Mouse (Mus musculus) Muller cell, postnatal 12 days (primary cell): ENCODE measurements around the gene Gm3453.
"Not testable (repeated sequence)": the region's sequence is repeated elsewhere in the genome, so short reads cannot be mapped to it uniquely, and the experiment has no call there.

Source experiments
- DNase-seq: peaks from one replicate; pipeline ENCODE4 v3.0.0-alpha.2; 2015; ENCODE audit errors: inconsistent ontology term

Gene Gm3453

DNA sequence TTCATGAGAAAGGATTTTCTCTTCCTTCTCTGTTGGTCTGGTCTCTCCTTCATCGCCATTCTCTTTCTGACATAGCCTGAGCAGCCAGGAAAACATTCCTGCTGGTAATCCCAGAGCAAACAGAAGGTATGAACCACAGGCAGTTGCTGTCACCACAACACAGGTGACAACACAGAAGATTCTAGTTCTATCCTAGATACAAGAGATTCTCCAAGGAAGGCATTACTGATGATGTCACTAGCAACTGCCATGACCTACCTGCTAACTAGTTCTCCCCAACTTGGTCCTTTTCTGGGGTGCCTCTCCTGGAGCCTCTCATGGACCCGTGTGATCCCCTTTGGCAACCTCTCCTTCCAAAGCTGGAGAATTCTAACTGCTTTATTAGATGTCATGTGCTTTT is at the start of gene Gm3453:
Gene Gm3453, minus strand, starts transcription at position 101 of the 400 bp plus-strand sequence.
- not testable (repeated sequence) for DNase-seq

DNA sequence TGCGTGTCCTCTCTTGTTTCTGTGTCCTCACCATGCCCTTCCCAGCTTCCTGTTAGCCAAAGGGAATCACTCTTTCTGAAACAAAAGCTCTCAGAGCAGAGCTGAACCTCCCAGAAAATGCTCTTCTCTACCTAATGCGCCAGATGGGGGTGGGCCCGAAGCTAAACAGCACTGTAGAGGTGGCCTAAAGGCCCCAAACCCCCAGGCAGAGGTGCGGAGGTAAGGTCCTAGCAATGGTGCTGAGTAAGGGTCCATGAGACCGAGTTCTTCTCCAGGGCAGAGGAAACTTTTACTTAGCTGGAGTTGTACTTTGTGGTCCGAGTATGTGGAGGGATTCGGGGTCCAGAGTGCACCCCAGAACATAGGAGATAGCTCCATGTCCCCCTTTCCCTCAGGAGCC is 8.2 kb upstream of the Gm3453 start:
- not testable (repeated sequence) for DNase-seq

DNA sequence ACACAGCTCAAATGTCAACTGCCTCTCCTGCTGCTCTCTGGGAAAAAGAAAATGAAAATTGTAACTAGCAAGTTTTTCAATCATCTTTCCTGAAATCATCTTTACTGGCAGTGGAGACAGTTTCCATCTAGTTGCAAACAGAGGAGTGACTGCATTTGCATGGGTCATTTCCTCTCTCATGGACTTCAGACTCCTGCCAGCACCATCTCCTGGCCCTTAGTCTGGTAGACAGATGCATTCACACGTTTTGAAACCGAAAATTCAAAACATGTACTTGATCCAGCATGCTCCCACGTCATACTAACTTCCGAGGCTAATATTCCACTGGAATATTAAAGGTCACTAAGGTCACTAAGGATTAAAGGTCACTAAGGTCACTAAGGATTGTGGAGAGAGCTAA is 16.5 kb downstream of the Gm3453 start:
- DNase-seq = not testable (repeated sequence)

DNA sequence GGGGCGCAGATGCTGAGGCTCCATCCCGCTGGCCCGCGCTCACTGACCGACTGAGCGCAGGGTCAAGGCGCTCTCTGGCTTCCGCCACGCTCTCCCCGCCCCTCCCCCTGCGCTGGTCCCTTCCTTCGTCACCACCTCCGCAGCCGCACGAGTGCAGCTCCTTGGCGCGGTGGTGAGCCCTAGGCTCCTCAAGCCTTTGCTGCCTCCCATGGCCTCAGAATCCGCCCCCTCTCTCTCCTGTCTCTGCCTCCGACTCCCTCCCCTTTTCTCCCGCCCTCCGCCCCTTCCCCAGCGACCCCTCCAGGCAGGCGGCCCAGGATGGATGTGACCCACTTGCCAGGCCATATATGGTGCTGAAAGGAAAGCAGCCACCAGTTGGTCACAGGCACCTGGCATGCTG is 17.3 kb downstream of the Gm3453 start, which contains the start of gene Gm3248:
Gene Gm3248, minus strand, starts transcription at position 111 of the 400 bp plus-strand sequence.
- DNase-seq = peak; percentile 20

DNA sequence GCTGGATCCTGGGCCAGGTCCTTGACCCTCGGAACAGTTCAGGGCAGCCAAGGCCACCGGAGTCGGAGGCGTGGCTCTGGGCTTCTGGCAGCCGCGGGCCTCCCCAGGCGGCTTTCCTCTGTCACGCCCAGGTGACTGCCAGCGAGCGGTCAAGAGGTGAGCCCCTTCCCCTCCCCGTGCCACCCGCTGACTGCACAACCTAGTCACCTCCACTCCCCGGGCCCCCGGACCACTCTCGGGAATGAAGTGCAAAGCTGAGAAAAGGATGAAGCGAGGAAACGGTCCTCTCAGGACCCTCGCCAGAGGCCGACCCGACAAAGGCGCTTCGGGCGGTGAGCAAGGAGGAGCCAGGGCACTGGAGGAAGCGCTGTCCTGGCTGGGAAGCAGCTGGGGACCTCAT is 17.8 kb downstream of the Gm3453 start:
- peak; percentile 16 for DNase-seq

DNA sequence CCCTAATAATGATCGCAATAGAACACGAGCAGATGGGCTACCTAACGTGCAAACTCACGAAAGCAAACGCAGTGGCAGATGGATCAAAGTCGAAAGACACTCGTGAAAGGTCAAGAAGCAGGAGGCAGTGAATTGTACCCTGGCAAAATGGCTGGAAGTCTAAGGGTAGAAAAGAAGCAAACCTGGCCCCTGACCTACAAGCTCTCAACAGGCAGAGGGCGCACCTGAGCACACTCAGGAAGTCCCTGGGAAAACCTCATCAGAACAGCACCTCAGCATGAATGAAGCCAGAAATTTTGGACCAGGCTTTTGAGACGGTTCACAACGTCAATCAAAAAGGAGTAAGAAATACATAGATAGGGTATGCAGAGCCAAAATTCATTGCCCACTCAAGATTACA is 18.5 kb downstream of the Gm3453 start:
- DNase-seq = not testable (repeated sequence)

- not testable (repeated sequence) for DNase-seq
These were observed 55.7 kb downstream of the Gm3453 start for GRCm38 (mm10) chr14:5923276-5923675.
